Mouse (Mus musculus) lung, postnatal 0 days (tissue): ENCODE measurements around the gene Psd4. TPM values are rescaled to one million over a fixed set of nuclear protein-coding genes. Genes with fewer than 3 reads are reported as not detected.

Experiments
- ATAC-seq: fragments of 200-750 bp; cut with Nextera tagmentation; 2 replicates; pipeline ENCODE4 v1.8.0; 2017; ENCODE audit warnings: moderate library complexity
- DNase-seq: peaks from one replicate; pipeline ENCODE4 v3.0.0-alpha.2; 2016; ENCODE audit warnings: low spot score
- H3K27ac ChIP-seq: fragments of 300-500 bp; sonication (generic); 2 replicates; pipeline ENCODE4 v1.5.1; 2014; ENCODE audit warnings: antibody characterized with exemption, mild to moderate bottlenecking, low read length, mixed read lengths
- H3K27me3 ChIP-seq: fragments of 300-500 bp; sonication (generic); replicated peaks from 2 replicates; pipeline ENCODE4 v1.6.1; 2014; ENCODE audit warnings: low read length, mixed read lengths; ENCODE audit not compliant: insufficient read depth
- H3K36me3 ChIP-seq: fragments of 300-500 bp; sonication (generic); 2 replicates; pipeline ENCODE4 v1.6.1; 2014; ENCODE audit warnings: low read length, mixed read lengths; ENCODE audit not compliant: insufficient read depth
- H3K4me1 ChIP-seq: fragments of 300-500 bp; sonication (generic); 2 replicates; pipeline ENCODE4 v1.6.1; 2014; ENCODE audit warnings: antibody characterized with exemption, low read depth, low read length, mixed read lengths; ENCODE audit not compliant: insufficient read depth
- H3K4me2 ChIP-seq: fragments of 300-500 bp; sonication (generic); replicated peaks from 2 replicates; pipeline ENCODE4 v1.6.1; 2014; ENCODE audit warnings: low read depth, mild to moderate bottlenecking, low read length, moderate library complexity, mixed read lengths
- H3K4me3 ChIP-seq: fragments of 300-500 bp; sonication (generic); 2 replicates; pipeline ENCODE4 v1.5.1; 2014; ENCODE audit warnings: low read depth, low read length
- H3K9ac ChIP-seq: fragments of 300-500 bp; sonication (generic); replicated peaks from 2 replicates; pipeline ENCODE4 v1.6.1; 2014; ENCODE audit warnings: low read depth, mild to moderate bottlenecking
- H3K9me3 ChIP-seq: fragments of 300-500 bp; sonication (generic); 2 replicates; pipeline ENCODE4 v1.6.1; 2016; ENCODE audit warnings: low read length, mixed read lengths
- CTCF ChIP-seq: IDR thresholded peaks from 2 replicates; pipeline ENCODE4 v1.5.1; 2016; ENCODE audit warnings: antibody characterized with exemption, mild to moderate bottlenecking
- EP300 ChIP-seq: IDR thresholded peaks from 2 replicates; pipeline ENCODE4 v1.6.1; 2016; ENCODE audit warnings: antibody characterized with exemption, mild to moderate bottlenecking, control low read depth
- WGBS: fragments of 180-500 bp; shearing (Covaris S2); extraction: QIAGEN DNeasy Blood & Tissue Kit; methylation state at CpG from one replicate; pipeline ENCODE4 v1.1.7; 2014; 5-methylcytosine and 5-hydroxymethylcytosine counted together
- polyA plus RNA-seq: library from polyadenylated mRNA; unstranded; fragments of >200 nt; fragmentation: Nextera tagmentation; extraction: Ambion mirVana; gene quantifications from 2 replicates; pipeline ENCODE4 v1.2.1, GENCODE M21; 2015

The Psd4 gene
- polyA plus RNA-seq, 1 experiment from 2014 or later = 3.0 TPM

DNA sequence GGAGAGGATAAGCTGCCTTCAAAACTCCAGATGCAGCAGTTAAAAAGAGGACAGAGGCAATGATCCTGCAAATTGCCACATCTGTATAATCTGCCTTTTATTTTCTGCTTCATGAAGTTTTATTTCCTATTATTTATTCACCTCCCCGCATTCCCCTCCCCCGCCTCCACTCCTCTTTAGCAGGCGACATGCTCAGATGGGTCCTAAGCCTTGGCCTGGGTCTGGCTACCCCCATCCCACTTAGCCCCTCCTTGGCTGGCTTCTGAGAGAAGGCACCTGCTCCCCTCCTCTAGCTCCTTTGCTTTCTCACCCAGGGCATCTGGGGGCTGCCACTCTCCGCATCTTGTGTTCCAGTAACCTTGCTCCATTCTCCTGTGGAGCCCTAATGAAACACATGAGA lies 46.3 kb downstream of the Psd4 start:
- Histone ChIP-seq H3K4me2 (no peak overlapping the region), H3K9ac (no peak overlapping the region), H3K36me3 (no peaks in the 10 kb centered on the region), H3K4me1 (no peaks in the 10 kb centered on the region), H3K9me3 (no peaks in the 10 kb centered on the region), H3K4me3 (no peak overlapping the region), H3K27ac (no peak overlapping the region), H3K27me3 (no peaks in the 10 kb centered on the region)
- no peak for DNase-seq
- WGBS = 84% methylated on average over 4 of the region's 4 CpGs
- TF ChIP-seq EP300 (no peak), CTCF (no peak)
- ATAC-seq = no peak

GRCm38 (mm10) chr2:24416668-24417067 lies 49.3 kb downstream of the Psd4 start:
- no peaks in the 10 kb centered on the region for H3K36me3 ChIP-seq
- no peaks in the 10 kb centered on the region for H3K27me3 ChIP-seq
- 12% methylated on average over 9 of the region's 9 CpGs for WGBS
- no peak overlapping the region for H3K27ac ChIP-seq
- H3K9ac ChIP-seq = no peak overlapping the region
- no peaks in the 10 kb centered on the region for H3K9me3 ChIP-seq
- DNase-seq (no peak), ATAC-seq (no peak)
- H3K4me2 ChIP-seq = no peak overlapping the region
- TF ChIP-seq CTCF = no peak
- TF ChIP-seq EP300 = no peak
- no peak overlapping the region for H3K4me3 ChIP-seq
- H3K4me1 ChIP-seq = no peaks in the 10 kb centered on the region

DNA sequence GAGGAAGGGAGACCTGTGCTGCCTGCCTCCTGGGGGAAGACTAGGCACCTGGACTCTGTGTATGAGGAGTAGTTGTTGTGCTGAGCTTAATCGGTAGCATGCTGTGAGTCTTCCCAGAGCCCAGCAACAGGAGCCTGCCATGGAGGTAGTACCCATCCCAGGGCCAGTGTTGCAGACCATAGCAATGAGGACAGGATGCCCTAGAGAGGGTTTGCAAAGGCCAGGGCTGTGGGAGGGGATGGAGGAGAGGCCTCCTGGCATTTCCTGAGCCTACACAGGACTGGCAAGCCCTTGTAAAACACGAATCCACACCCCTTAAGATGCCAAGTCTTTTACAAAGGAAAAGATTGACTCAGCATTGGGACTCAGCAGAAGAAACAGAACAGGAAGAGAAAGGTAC lies 49.7 kb downstream of the Psd4 start:
- Histone ChIP-seq H3K4me2 (no peak overlapping the region), H3K27me3 (no peaks in the 10 kb centered on the region), H3K4me3 (no peak overlapping the region), H3K27ac (no peak overlapping the region), H3K9me3 (no peaks in the 10 kb centered on the region), H3K9ac (no peak overlapping the region), H3K36me3 (no peaks in the 10 kb centered on the region), H3K4me1 (no peaks in the 10 kb centered on the region)
- WGBS = 11% methylated on average over 2 of the region's 2 CpGs
- DNase-seq (no peak), ATAC-seq (no peak)
- TF ChIP-seq EP300 (no peak), CTCF (no peak)

DNA sequence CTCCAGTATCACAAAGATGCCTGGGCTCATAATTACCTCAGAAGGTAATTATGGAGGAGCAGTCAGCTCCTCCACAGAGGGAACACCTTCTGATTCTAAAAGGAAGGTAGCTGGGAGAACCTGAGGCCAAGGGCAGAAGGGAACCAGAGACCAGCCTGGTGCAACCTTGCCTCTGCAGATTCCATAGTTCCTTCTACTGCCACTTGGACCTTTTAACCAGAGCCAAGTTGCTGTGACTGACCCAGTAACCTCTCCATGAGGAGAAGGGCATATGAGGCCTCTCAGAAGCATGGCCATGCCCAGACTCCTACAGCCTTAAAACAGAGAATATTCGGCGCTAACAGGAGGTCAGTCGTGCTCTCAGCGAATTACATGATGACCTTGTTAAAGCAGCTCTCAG lies 50.2 kb downstream of the Psd4 start:
- Histone ChIP-seq H3K27ac (no peak overlapping the region), H3K4me3 (no peak overlapping the region), H3K9me3 (no peaks in the 10 kb centered on the region), H3K4me1 (no peaks in the 10 kb centered on the region), H3K4me2 (no peak overlapping the region), H3K9ac (no peak overlapping the region), H3K36me3 (no peaks in the 10 kb centered on the region), H3K27me3 (no peaks in the 10 kb centered on the region)
- DNase-seq (no peak), ATAC-seq (no peak)
- WGBS = 92% methylated on average over 4 of the region's 4 CpGs
- no peak for TF ChIP-seq EP300
- TF ChIP-seq CTCF = no peak

GRCm38 (mm10) chr2:24421211-24421863 lies 54.0 kb downstream of the Psd4 start:
- WGBS = 83% methylated on average over 6 of the region's 6 CpGs
- TF ChIP-seq CTCF (no peak), EP300 (no peak)

GRCm38 (mm10) chr2:24422815-24423214 lies 55.4 kb downstream of the Psd4 start:
- DNase-seq (no peak), ATAC-seq (no peak)
- no peak overlapping the region for H3K9ac ChIP-seq
- TF ChIP-seq EP300 (no peak), CTCF (no peak)
- H3K9me3 ChIP-seq = no peaks in the 10 kb centered on the region
- H3K4me2 ChIP-seq = no peak overlapping the region
- H3K4me1 ChIP-seq = no peaks in the 10 kb centered on the region
- H3K27me3 ChIP-seq = no peaks in the 10 kb centered on the region
- no peak overlapping the region for H3K4me3 ChIP-seq
- H3K36me3 ChIP-seq = no peaks in the 10 kb centered on the region
- whole genome bisulfite sequencing = 35% methylated on average over 3 of the region's 3 CpGs
- H3K27ac ChIP-seq = no peak overlapping the region

More at GRCm38 (mm10) chr2:24421211-24421863, 54.0 kb downstream of the Psd4 start:
- H3K27ac ChIP-seq = no peak overlapping the region
- no peak overlapping the region for H3K9ac ChIP-seq
- no peaks in the 10 kb centered on the region for H3K36me3 ChIP-seq
- H3K4me2 ChIP-seq = no peak overlapping the region
- no peaks in the 10 kb centered on the region for H3K27me3 ChIP-seq
- H3K4me1 ChIP-seq = no peaks in the 10 kb centered on the region
- H3K9me3 ChIP-seq = no peaks in the 10 kb centered on the region
- ATAC-seq = no peak
- no peak for DNase-seq
- H3K4me3 ChIP-seq = no peak overlapping the region

- DNase-seq (no peak), ATAC-seq (no peak)
- Histone ChIP-seq H3K27ac (no peak overlapping the region), H3K27me3 (no peaks in the 10 kb centered on the region), H3K4me2 (no peak overlapping the region), H3K9ac (no peak overlapping the region), H3K36me3 (no peaks in the 10 kb centered on the region), H3K9me3 (no peaks in the 10 kb centered on the region), H3K4me3 (no peak overlapping the region), H3K4me1 (no peaks in the 10 kb centered on the region)
- WGBS = 72% methylated on average over 2 of the region's 2 CpGs
- TF ChIP-seq CTCF (no peak), EP300 (no peak)
Measured at GRCm38 (mm10) chr2:24425630-24426029, 58.2 kb downstream of the Psd4 start.
